Mouse (Mus musculus) lung, embryonic 15.5 days (tissue): ENCODE measurements at regions not wholly inside any gene's neighbourhood (a gene's known extent, or its start where the extent isn't known, plus 50 kb on each side); places are given as distances from the start of the nearest gene placed in this dataset.
A peak's percentile ranks its signal among the peaks of the same experiment; 100 is the strongest.

ENCODE experiments used
- ATAC-seq: fragments of 200-750 bp; cut with Nextera tagmentation; 2 replicates; pipeline ENCODE4 v1.8.0; 2017; ENCODE audit warnings: moderate number of reproducible peaks, borderline replicate concordance; ENCODE audit not compliant: low FRiP score, low TSS enrichment; ENCODE audit errors: extremely low read depth
- H3K27ac ChIP-seq: fragments of 300-500 bp; sonication (generic); 2 replicates; pipeline ENCODE4 v1.5.1; 2015; ENCODE audit warnings: moderate library complexity, mild to moderate bottlenecking, inconsistent platforms
- H3K27me3 ChIP-seq: fragments of 300-500 bp; sonication (generic); 2 replicates; pipeline ENCODE4 v1.6.1; 2015; ENCODE audit warnings: inconsistent platforms
- H3K36me3 ChIP-seq: fragments of 300-500 bp; sonication (generic); 2 replicates; pipeline ENCODE4 v1.6.1; 2015; ENCODE audit warnings: inconsistent platforms
- H3K4me1 ChIP-seq: fragments of 300-500 bp; sonication (generic); 2 replicates; pipeline ENCODE4 v1.6.1; 2015; ENCODE audit warnings: inconsistent platforms
- H3K4me2 ChIP-seq: fragments of 300-500 bp; sonication (generic); 2 replicates; pipeline ENCODE4 v1.6.1; 2015; ENCODE audit warnings: inconsistent platforms, mild to moderate bottlenecking, moderate library complexity
- H3K4me3 ChIP-seq: fragments of 300-500 bp; sonication (generic); 2 replicates; pipeline ENCODE4 v1.5.1; 2015; ENCODE audit warnings: mild to moderate bottlenecking, inconsistent platforms
- H3K9ac ChIP-seq: fragments of 300-500 bp; sonication (generic); 2 replicates; pipeline ENCODE4 v1.6.1; 2015; ENCODE audit warnings: inconsistent platforms
- H3K9me3 ChIP-seq: fragments of 300-500 bp; sonication (generic); 2 replicates; pipeline ENCODE4 v1.6.1; 2016; ENCODE audit warnings: inconsistent platforms
- WGBS: fragments of 180-500 bp; shearing (Covaris S2); methylation state at CpG from one replicate; pipeline ENCODE4 v1.1.7; 2015; 5-methylcytosine and 5-hydroxymethylcytosine counted together

- no peak for ATAC-seq
Observed at GRCm38 (mm10) chr3:66486184-66486583, 189.5 kb upstream of the Veph1 start.

GRCm38 (mm10) chr3:66480718-66481117 is 184.1 kb upstream of the Veph1 start:
- Histone ChIP-seq H3K4me3 (no peak overlapping the region), H3K4me1 (peaks cover 23% of the 10 kb centered on the region), H3K4me2 (no peak overlapping the region), H3K27me3 (no peaks in the 10 kb centered on the region), H3K27ac (no peak overlapping the region), H3K36me3 (no peaks in the 10 kb centered on the region), H3K9me3 (no peaks in the 10 kb centered on the region), H3K9ac (no peak overlapping the region)
- peak; percentile 90 for ATAC-seq
- WGBS, result 8% methylated on average over 6 of the region's 6 CpGs

More at GRCm38 (mm10) chr3:66486184-66486583, 189.5 kb upstream of the Veph1 start:
- Histone ChIP-seq H3K27me3 (no peaks in the 10 kb centered on the region), H3K4me3 (no peak overlapping the region), H3K4me1 (peaks cover 3% of the 10 kb centered on the region), H3K9me3 (no peaks in the 10 kb centered on the region), H3K9ac (no peak overlapping the region), H3K27ac (no peak overlapping the region), H3K4me2 (no peak overlapping the region), H3K36me3 (no peaks in the 10 kb centered on the region)
- 85% methylated on average over 1 of the region's 1 CpGs for WGBS

- ATAC-seq, result no peak
- Histone ChIP-seq H3K27me3 (no peaks in the 10 kb centered on the region), H3K27ac (no peak overlapping the region), H3K36me3 (no peaks in the 10 kb centered on the region), H3K4me2 (no peak overlapping the region), H3K9ac (no peak overlapping the region), H3K4me1 (peaks cover 23% of the 10 kb centered on the region), H3K9me3 (no peaks in the 10 kb centered on the region), H3K4me3 (no peak overlapping the region)
- 31% methylated on average over 4 of the region's 4 CpGs for WGBS
Observed at GRCm38 (mm10) chr3:66479266-66479665, 182.6 kb upstream of the Veph1 start.

GRCm38 (mm10) chr3:66466321-66466720 is 169.7 kb upstream of the Veph1 start:
- no peak overlapping the region for H3K27ac ChIP-seq
- no peak overlapping the region for H3K4me2 ChIP-seq
- no peaks in the 10 kb centered on the region for H3K36me3 ChIP-seq
- no peak overlapping the region for H3K4me3 ChIP-seq
- peaks cover 2% of the 10 kb centered on the region; the same call in 1 of the 2 replicates for H3K4me1 ChIP-seq
- H3K9ac ChIP-seq, result no peak overlapping the region
- 81% methylated on average over 5 of the region's 5 CpGs for WGBS
- no peak for ATAC-seq
- no peaks in the 10 kb centered on the region for H3K9me3 ChIP-seq
- no peaks in the 10 kb centered on the region for H3K27me3 ChIP-seq

GRCm38 (mm10) chr3:66465371-66465770 is 168.7 kb upstream of the Veph1 start:
- Histone ChIP-seq H3K4me3 (no peak overlapping the region), H3K9ac (no peak overlapping the region), H3K27me3 (no peaks in the 10 kb centered on the region), H3K36me3 (no peaks in the 10 kb centered on the region), H3K4me2 (no peak overlapping the region), H3K4me1 (peaks cover 2% of the 10 kb centered on the region; the same call in 1 of the 2 replicates), H3K27ac (no peak overlapping the region), H3K9me3 (no peaks in the 10 kb centered on the region)
- ATAC-seq, result no peak
- 58% methylated on average over 1 of the region's 1 CpGs for WGBS

GRCm38 (mm10) chr3:66462341-66462740 is 165.7 kb upstream of the Veph1 start:
- H3K27ac ChIP-seq, result no peak overlapping the region
- ATAC-seq, result no peak; the same call in 1 of the 2 replicates
- H3K9me3 ChIP-seq, result no peaks in the 10 kb centered on the region
- no peak overlapping the region for H3K9ac ChIP-seq
- no peak overlapping the region for H3K4me3 ChIP-seq
- whole genome bisulfite sequencing, result 44% methylated on average over 1 of the region's 1 CpGs
- H3K4me2 ChIP-seq, result no peak overlapping the region
- peaks cover 2% of the 10 kb centered on the region; the same call in 1 of the 2 replicates for H3K4me1 ChIP-seq
- H3K36me3 ChIP-seq, result no peaks in the 10 kb centered on the region
- no peaks in the 10 kb centered on the region for H3K27me3 ChIP-seq

- no peaks in the 10 kb centered on the region for H3K9me3 ChIP-seq
- no peaks in the 10 kb centered on the region for H3K36me3 ChIP-seq
- H3K4me3 ChIP-seq, result no peak overlapping the region
- H3K9ac ChIP-seq, result no peak overlapping the region
- H3K4me1 ChIP-seq, result no peaks in the 10 kb centered on the region
- no peak for ATAC-seq
- no peak overlapping the region for H3K27ac ChIP-seq
- H3K27me3 ChIP-seq, result no peaks in the 10 kb centered on the region
- no peak overlapping the region for H3K4me2 ChIP-seq
- WGBS, result 85% methylated on average over 10 of the region's 10 CpGs
Observed at GRCm38 (mm10) chr3:66446274-66447159, 149.9 kb upstream of the Veph1 start.

GRCm38 (mm10) chr3:66433216-66433615 is 136.6 kb upstream of the Veph1 start:
- no peaks in the 10 kb centered on the region for H3K9me3 ChIP-seq
- no peak overlapping the region for H3K4me3 ChIP-seq
- no peaks in the 10 kb centered on the region for H3K27me3 ChIP-seq
- no peak overlapping the region for H3K27ac ChIP-seq
- ATAC-seq, result no peak
- H3K4me1 ChIP-seq, result no peaks in the 10 kb centered on the region
- H3K36me3 ChIP-seq, result no peaks in the 10 kb centered on the region
- no peak overlapping the region for H3K9ac ChIP-seq
- H3K4me2 ChIP-seq, result no peak overlapping the region

- Histone ChIP-seq H3K4me3 (no peak overlapping the region), H3K4me1 (no peaks in the 10 kb centered on the region), H3K9ac (no peak overlapping the region), H3K27ac (no peak overlapping the region), H3K36me3 (no peaks in the 10 kb centered on the region), H3K4me2 (no peak overlapping the region), H3K9me3 (no peaks in the 10 kb centered on the region), H3K27me3 (no peaks in the 10 kb centered on the region)
- WGBS, result 79% methylated on average over 3 of the region's 3 CpGs
- no peak for ATAC-seq
Observed at GRCm38 (mm10) chr3:66430187-66430586, 133.6 kb upstream of the Veph1 start.

- no peaks in the 10 kb centered on the region for H3K4me1 ChIP-seq
- no peak overlapping the region for H3K4me2 ChIP-seq
- no peaks in the 10 kb centered on the region for H3K9me3 ChIP-seq
- 41% methylated on average over 6 of the region's 6 CpGs for WGBS
- no peak for ATAC-seq
- H3K27me3 ChIP-seq, result no peaks in the 10 kb centered on the region
- H3K27ac ChIP-seq, result no peak overlapping the region
- no peak overlapping the region for H3K9ac ChIP-seq
- no peaks in the 10 kb centered on the region for H3K36me3 ChIP-seq
- H3K4me3 ChIP-seq, result no peak overlapping the region
Observed at GRCm38 (mm10) chr3:66422445-66423037, 125.9 kb upstream of the Veph1 start.

- H3K9ac ChIP-seq, result no peak overlapping the region
Observed at GRCm38 (mm10) chr3:66410706-66411277, 114.2 kb upstream of the Veph1 start.

GRCm38 (mm10) chr3:66408791-66409190 is 112.2 kb upstream of the Veph1 start:
- ATAC-seq, result no peak
- no peaks in the 10 kb centered on the region for H3K9me3 ChIP-seq
- H3K36me3 ChIP-seq, result no peaks in the 10 kb centered on the region
- H3K27ac ChIP-seq, result no peak overlapping the region
- no peaks in the 10 kb centered on the region for H3K27me3 ChIP-seq
- no peak overlapping the region for H3K9ac ChIP-seq
- 77% methylated on average over 7 of the region's 7 CpGs for WGBS
- no peak overlapping the region for H3K4me3 ChIP-seq
- H3K4me1 ChIP-seq, result peaks cover 4% of the 10 kb centered on the region
- no peak overlapping the region for H3K4me2 ChIP-seq

More at GRCm38 (mm10) chr3:66410706-66411277, 114.2 kb upstream of the Veph1 start:
- ATAC-seq, result no peak
- Histone ChIP-seq H3K4me3 (peak overlapping the region; percentile 11), H3K4me1 (no peaks in the 10 kb centered on the region), H3K27ac (no peak overlapping the region), H3K4me2 (peak overlapping the region; percentile 47), H3K36me3 (no peaks in the 10 kb centered on the region), H3K27me3 (no peaks in the 10 kb centered on the region), H3K9me3 (no peaks in the 10 kb centered on the region)
- WGBS, result 38% methylated on average over 11 of the region's 11 CpGs
